Mouse (Mus musculus): ENCODE results near the gene 2310033P09Rik. TPM values are rescaled to one million over a fixed set of nuclear protein-coding genes. Genes with fewer than 3 reads are reported as not detected.

2310033P09Rik gene
- 34.1 and 37.4 TPM in 2 replicates for polyA plus RNA-seq (2015; fragmentation: Nextera tagmentation; extraction: Ambion mirVana)

GRCm38 (mm10) chr11:59208153-59208831 lies at the start of gene 2310033P09Rik:
2310033P09Rik (plus strand) TSS chr11:59208321.
- Histone ChIP-seq H3K9me3 (no peaks in the 10 kb centered on the region), H3K36me3 (peaks cover 74% of the 10 kb centered on the region), H3K9ac (peak within 1 kb of the TSS; percentile 92), H3K4me3 (peak within 1 kb of the TSS; percentile 91), H3K27me3 (no peaks in the 10 kb centered on the region), H3K27ac (peak within 1 kb of the TSS; percentile 87), H3K4me1 (peaks cover 15% of the 10 kb centered on the region), H3K4me2 (replicated peaks) (peak within 1 kb of the TSS; percentile 85)
- ATAC-seq (ENCODE audit: low FRiP score, low read depth) = peak; percentile 87
- WGBS = under 1% methylated on average over 66 of the region's 67 CpGs

- Histone ChIP-seq H3K9ac (no peak overlapping the region), H3K27ac (no peak overlapping the region), H3K4me3 (no peak overlapping the region), H3K36me3 (peaks cover 25% of the 10 kb centered on the region), H3K9me3 (no peaks in the 10 kb centered on the region), H3K4me2 (replicated peaks) (no peak overlapping the region), H3K27me3 (no peaks in the 10 kb centered on the region), H3K4me1 (peaks cover 10% of the 10 kb centered on the region)
- 94% methylated on average over 13 of the region's 13 CpGs for WGBS
- ATAC-seq (ENCODE audit: low FRiP score, low read depth) = no peak
Observed at GRCm38 (mm10) chr11:59159099-59159498, 49.0 kb upstream of the 2310033P09Rik start.

- peaks cover 12% of the 10 kb centered on the region for H3K4me1 ChIP-seq
- H3K36me3 ChIP-seq = peaks cover 25% of the 10 kb centered on the region
- no peak for ATAC-seq (ENCODE audit: low FRiP score, low read depth)
- no peak overlapping the region for H3K4me3 ChIP-seq
- no peak overlapping the region for H3K4me2 ChIP-seq (replicated peaks)
- H3K9ac ChIP-seq = peak overlapping the region; percentile 25; the same call in 1 of the 2 replicates
- H3K27me3 ChIP-seq = no peaks in the 10 kb centered on the region
- WGBS = 90% methylated on average over 4 of the region's 4 CpGs
- no peaks in the 10 kb centered on the region for H3K9me3 ChIP-seq
- H3K27ac ChIP-seq = no peak overlapping the region
Observed at GRCm38 (mm10) chr11:59159558-59159957, 48.6 kb upstream of the 2310033P09Rik start.

- no peak overlapping the region; the same call in 1 of the 2 replicates for H3K27ac ChIP-seq
- H3K4me3 ChIP-seq = no peak overlapping the region
- ATAC-seq (ENCODE audit: low FRiP score, low read depth) = no peak
- H3K9ac ChIP-seq = no peak overlapping the region; the same call in 1 of the 2 replicates
- H3K4me1 ChIP-seq = peaks cover 12% of the 10 kb centered on the region
- H3K4me2 ChIP-seq (replicated peaks) = no peak overlapping the region
- 76% methylated on average over 5 of the region's 5 CpGs for WGBS
- peaks cover 17% of the 10 kb centered on the region for H3K36me3 ChIP-seq
- no peaks in the 10 kb centered on the region for H3K27me3 ChIP-seq
- H3K9me3 ChIP-seq = no peaks in the 10 kb centered on the region
Observed at GRCm38 (mm10) chr11:59161398-59161797, 46.7 kb upstream of the 2310033P09Rik start.

- Histone ChIP-seq H3K27me3 (no peaks in the 10 kb centered on the region), H3K36me3 (peaks cover 13% of the 10 kb centered on the region), H3K27ac (peak overlapping the region; percentile 48), H3K4me1 (peaks cover 12% of the 10 kb centered on the region), H3K4me2 (replicated peaks) (peak overlapping the region; percentile 73), H3K4me3 (peak overlapping the region; percentile 66), H3K9me3 (no peaks in the 10 kb centered on the region), H3K9ac (peak overlapping the region; percentile 59)
- ATAC-seq (ENCODE audit: low FRiP score, low read depth) = no peak
- 61% methylated on average over 9 of the region's 9 CpGs for WGBS
Observed at GRCm38 (mm10) chr11:59162443-59163254, 45.5 kb upstream of the 2310033P09Rik start.

- H3K4me1 ChIP-seq = peaks cover 12% of the 10 kb centered on the region
- peak; percentile 98 for ATAC-seq (ENCODE audit: low FRiP score, low read depth)
- peak within 1 kb of the TSS; percentile 66 for H3K4me3 ChIP-seq
- peak within 1 kb of the TSS; percentile 97 for H3K27ac ChIP-seq
- H3K4me2 ChIP-seq (replicated peaks) = peak within 1 kb of the TSS; percentile 73
- WGBS = 3% methylated on average over 67 of the region's 68 CpGs
- peak within 1 kb of the TSS; percentile 82 for H3K9ac ChIP-seq
- H3K36me3 ChIP-seq = peaks cover 4% of the 10 kb centered on the region
- no peaks in the 10 kb centered on the region for H3K27me3 ChIP-seq
- no peaks in the 10 kb centered on the region for H3K9me3 ChIP-seq
Observed at GRCm38 (mm10) chr11:59163255-59164236, 44.6 kb upstream of the 2310033P09Rik start, which contains the start of gene Iba57. Iba57 (minus strand) TSS chr11:59163739.

- H3K9ac ChIP-seq = no peak overlapping the region
- H3K27ac ChIP-seq = no peak overlapping the region
- peak overlapping the region; percentile 66 for H3K4me3 ChIP-seq
Observed at GRCm38 (mm10) chr11:59164384-59164783, 43.7 kb upstream of the 2310033P09Rik start.

GRCm38 (mm10) chr11:59165616-59166241 lies 42.4 kb upstream of the 2310033P09Rik start:
- H3K36me3 ChIP-seq = no peaks in the 10 kb centered on the region
- ATAC-seq (ENCODE audit: low FRiP score, low read depth) = no peak
- H3K9me3 ChIP-seq = no peaks in the 10 kb centered on the region
- H3K4me3 ChIP-seq = no peak overlapping the region
- H3K27me3 ChIP-seq = no peaks in the 10 kb centered on the region
- no peak overlapping the region for H3K27ac ChIP-seq
- no peak overlapping the region for H3K9ac ChIP-seq
- WGBS = 74% methylated on average over 2 of the region's 2 CpGs
- H3K4me2 ChIP-seq (replicated peaks) = no peak overlapping the region
- H3K4me1 ChIP-seq = peaks cover 12% of the 10 kb centered on the region

More at GRCm38 (mm10) chr11:59164384-59164783, 43.7 kb upstream of the 2310033P09Rik start:
- H3K27me3 ChIP-seq = no peaks in the 10 kb centered on the region
- H3K36me3 ChIP-seq = no peaks in the 10 kb centered on the region
- WGBS = 78% methylated on average over 9 of the region's 9 CpGs
- no peaks in the 10 kb centered on the region for H3K9me3 ChIP-seq
- peak overlapping the region; percentile 73 for H3K4me2 ChIP-seq (replicated peaks)
- H3K4me1 ChIP-seq = peaks cover 12% of the 10 kb centered on the region
- ATAC-seq (ENCODE audit: low FRiP score, low read depth) = no peak

- 48% methylated on average over 3 of the region's 3 CpGs for WGBS
- Histone ChIP-seq H3K4me3 (no peak overlapping the region), H3K9ac (0 out of 2 replicates have a peak overlapping the region, but pooled peaks have one; percentile 8), H3K27me3 (peaks cover 23% of the 10 kb centered on the region), H3K27ac (no peak overlapping the region), H3K4me1 (no peaks in the 10 kb centered on the region), H3K36me3 (no peaks in the 10 kb centered on the region), H3K4me2 (replicated peaks) (no peak overlapping the region), H3K9me3 (no peaks in the 10 kb centered on the region)
- ATAC-seq (ENCODE audit: low FRiP score, low read depth) = no peak
Observed at GRCm38 (mm10) chr11:59169807-59170206, 38.3 kb upstream of the 2310033P09Rik start.

GRCm38 (mm10) chr11:59170549-59170948 lies 37.6 kb upstream of the 2310033P09Rik start:
- 68% methylated on average over 4 of the region's 4 CpGs for WGBS
- H3K27ac ChIP-seq = no peak overlapping the region
- no peak overlapping the region for H3K4me2 ChIP-seq (replicated peaks)
- H3K4me3 ChIP-seq = no peak overlapping the region
- H3K36me3 ChIP-seq = no peaks in the 10 kb centered on the region
- ATAC-seq (ENCODE audit: low FRiP score, low read depth) = no peak
- H3K9me3 ChIP-seq = no peaks in the 10 kb centered on the region
- no peak overlapping the region for H3K9ac ChIP-seq
- H3K4me1 ChIP-seq = no peaks in the 10 kb centered on the region
- H3K27me3 ChIP-seq = peaks cover 30% of the 10 kb centered on the region
